Mouse (Mus musculus) layer of hippocampus, adult 2 months (tissue): ENCODE measurements around the gene Ninj2. TPM values are rescaled to one million over a fixed set of nuclear protein-coding genes. Genes with fewer than 3 reads are reported as not detected.
"Not testable (repeated sequence)": the region's sequence is repeated elsewhere in the genome, so short reads cannot be mapped to it uniquely, and the experiment has no call there.

Experiments used
- DNase-seq, 2 experiments: peaks; one replicate each; pipeline ENCODE4 v3.0.0; 2022; ENCODE audit warnings: low spot score in 2 of 2
- H3K27ac ChIP-seq: fragments of 200-600 bp; 2 replicates; pipeline ENCODE4 v1.8.1; 2022
- H3K4me3 ChIP-seq: fragments of 200-600 bp; 2 replicates; pipeline ENCODE4 v1.8.1; 2022; ENCODE audit warnings: mild to moderate bottlenecking
- CTCF ChIP-seq: fragments of 200-600 bp; conservative IDR thresholded peaks from 2 replicates; pipeline ENCODE4 v1.8.1; 2022; ENCODE audit warnings: antibody characterized with exemption, mild to moderate bottlenecking, moderate library complexity
- total RNA-seq, 2 experiments: library from RNA; stranded (reverse); gene quantifications; 2 replicates each; pipeline ENCODE4 v1.2.3; 2021

The Ninj2 gene
- total RNA-seq, 2 experiments from 2014 or later: 0.74 to 0.91 TPM

- no peak for DNase-seq
- TF ChIP-seq CTCF: no peak
- Histone ChIP-seq H3K27ac (no peak overlapping the region), H3K4me3 (no peak overlapping the region)
Measured at GRCm38 (mm10) chr6:120082251-120082950, 10.7 kb upstream of the Ninj2 start.

GRCm38 (mm10) chr6:120082951-120083411, 10.2 kb upstream of the Ninj2 start:
- Histone ChIP-seq H3K27ac (no peak overlapping the region), H3K4me3 (no peak overlapping the region)
- no peak for TF ChIP-seq CTCF
- no peak for DNase-seq

DNA sequence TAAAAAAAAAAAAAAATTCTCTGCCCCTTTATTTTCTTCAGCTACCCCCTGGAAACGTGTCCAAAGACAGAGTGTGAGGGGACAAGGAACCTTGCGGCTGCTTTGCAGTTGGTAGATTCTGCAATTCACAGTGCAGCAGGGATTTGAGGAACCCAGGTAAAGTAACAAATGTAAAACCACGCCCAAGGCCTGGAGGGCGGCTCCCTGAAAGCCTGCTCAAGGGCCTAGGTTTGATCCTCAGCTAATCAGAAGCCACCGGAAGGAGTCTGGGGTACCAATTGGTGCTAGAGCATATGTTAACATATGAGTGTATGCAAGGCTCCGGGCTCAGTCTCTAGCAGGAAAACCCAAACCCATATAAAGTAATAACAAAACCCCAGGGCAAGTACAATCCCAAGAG, 9.7 kb upstream of the Ninj2 start:
- no peak for TF ChIP-seq CTCF
- DNase-seq: no peak
- H3K4me3 ChIP-seq: no peak overlapping the region
- H3K27ac ChIP-seq: no peak overlapping the region

DNA sequence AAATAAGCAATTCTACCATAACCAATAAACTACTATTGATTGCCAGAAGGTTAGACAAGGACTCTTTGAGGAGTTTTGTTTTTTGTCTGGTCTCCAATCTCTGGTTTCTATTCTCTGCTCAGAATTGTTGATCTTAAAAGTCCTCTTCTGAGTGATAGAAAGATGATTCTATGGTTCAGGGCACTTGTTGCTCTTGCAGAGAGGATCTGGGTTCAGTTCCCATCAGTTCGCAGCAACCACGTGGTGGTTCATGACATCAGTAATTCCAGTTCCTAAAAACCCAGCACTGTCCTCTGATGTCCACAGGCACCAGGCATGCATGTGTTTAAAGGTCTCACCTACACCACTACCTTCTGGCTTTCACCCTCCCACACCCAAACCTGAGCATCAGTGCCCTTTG, 8.2 kb upstream of the Ninj2 start:
- H3K27ac ChIP-seq: no peak overlapping the region
- TF ChIP-seq CTCF: no peak
- no peak overlapping the region for H3K4me3 ChIP-seq
- no peak for DNase-seq

GRCm38 (mm10) chr6:120085832-120086231, 7.3 kb upstream of the Ninj2 start:
- no peak for TF ChIP-seq CTCF
- no peak for DNase-seq
- H3K27ac ChIP-seq: no peak overlapping the region
- H3K4me3 ChIP-seq: no peak overlapping the region

DNA sequence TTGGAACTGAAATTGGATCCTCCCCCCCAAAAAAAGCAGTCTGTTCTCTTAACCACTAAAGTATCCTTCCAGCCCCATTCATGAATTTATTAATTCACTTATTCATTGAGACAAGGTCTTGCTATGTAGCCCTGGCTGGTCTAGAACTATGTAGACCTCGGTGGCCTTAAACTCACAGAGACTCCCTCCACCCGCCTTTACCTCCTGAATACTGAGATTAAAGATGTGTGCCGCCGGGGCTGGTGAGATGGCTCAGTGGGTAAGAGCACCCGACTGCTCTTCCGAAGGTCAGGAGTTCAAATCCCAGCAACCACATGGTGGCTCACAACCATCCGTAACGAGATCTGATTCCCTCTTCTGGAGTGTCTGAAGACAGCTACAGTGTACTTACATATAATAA, 6.1 kb upstream of the Ninj2 start:
- DNase-seq, H3K4me3 ChIP-seq, H3K27ac ChIP-seq: not testable (repeated sequence)

DNA sequence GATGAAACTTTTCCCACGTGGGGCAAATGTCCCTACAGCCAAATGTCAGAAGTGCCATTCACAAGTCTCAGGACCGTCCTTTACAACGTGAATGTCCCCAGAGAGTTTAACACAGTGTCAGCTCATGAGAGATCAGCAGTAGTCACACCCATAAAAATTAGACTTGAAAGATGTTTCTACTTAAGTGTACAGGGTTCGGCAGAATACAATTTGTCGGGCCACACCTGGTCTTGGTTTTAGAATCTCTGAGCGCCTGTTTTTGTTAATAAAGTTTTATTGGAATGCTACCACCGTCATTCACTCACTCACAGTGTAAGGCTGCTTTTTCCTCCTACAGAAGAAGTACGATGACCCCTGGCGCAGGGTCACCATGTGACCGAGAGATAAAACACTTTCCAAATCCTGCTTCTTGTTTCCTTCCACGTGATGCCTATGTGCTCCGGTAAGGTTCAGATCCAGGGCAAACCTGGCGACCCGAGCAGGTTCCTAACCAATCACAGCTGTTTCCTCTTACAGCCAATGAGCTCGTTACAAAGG, 2.4 kb upstream of the Ninj2 start:
- TF ChIP-seq CTCF: no peak
- Histone ChIP-seq H3K4me3 (no peak overlapping the region), H3K27ac (no peak overlapping the region)
- no peak for DNase-seq

DNA sequence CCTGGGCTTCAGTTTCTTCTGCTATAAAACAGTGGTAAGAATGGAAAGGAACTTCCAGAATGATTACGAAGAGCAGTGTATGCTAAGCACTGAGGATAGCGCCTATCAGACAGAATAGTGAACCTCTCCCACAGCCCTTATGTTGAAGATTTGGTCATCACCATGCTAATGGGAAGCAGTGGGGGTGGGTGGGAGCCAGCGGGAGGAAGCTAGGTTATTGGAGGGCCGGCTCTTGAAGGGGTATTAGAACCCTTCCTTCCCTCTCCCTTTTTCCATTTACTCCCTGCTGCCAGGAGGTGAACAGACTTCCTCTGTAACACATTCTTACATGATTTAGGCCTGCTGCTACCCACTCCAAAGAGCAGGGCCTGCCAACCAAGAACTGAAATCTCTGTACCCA, 1.2 kb upstream of the Ninj2 start:
- no peak for TF ChIP-seq CTCF
- no peak overlapping the region for H3K4me3 ChIP-seq
- DNase-seq: no peak
- H3K27ac ChIP-seq: no peak overlapping the region

GRCm38 (mm10) chr6:120094091-120094776, 1.1 kb downstream of the Ninj2 start:
- H3K27ac ChIP-seq: no peak overlapping the region
- no peak for TF ChIP-seq CTCF
- no peak for DNase-seq
- no peak overlapping the region for H3K4me3 ChIP-seq

DNA sequence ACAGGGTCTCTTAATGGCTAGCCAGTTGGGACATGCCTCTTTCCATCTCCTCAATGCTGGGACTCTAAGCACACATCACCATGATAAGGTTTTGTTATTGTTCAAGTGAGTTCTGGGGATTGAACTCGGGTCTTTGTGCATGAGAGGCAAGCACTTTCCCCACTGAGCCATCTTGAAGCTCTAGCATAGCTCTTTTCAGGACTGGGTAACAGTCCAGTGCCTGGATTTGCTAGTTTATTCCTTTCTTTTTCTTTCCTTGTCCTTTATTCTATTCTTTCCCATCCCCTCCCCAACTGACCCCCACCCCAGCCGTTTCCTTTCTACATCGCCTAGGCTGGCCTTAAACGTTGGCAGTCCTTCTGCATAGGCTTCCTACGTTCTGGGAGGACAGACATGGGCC, 1.9 kb downstream of the Ninj2 start:
- H3K4me3 ChIP-seq: no peak overlapping the region
- DNase-seq: no peak
- no peak for TF ChIP-seq CTCF
- H3K27ac ChIP-seq: no peak overlapping the region

DNA sequence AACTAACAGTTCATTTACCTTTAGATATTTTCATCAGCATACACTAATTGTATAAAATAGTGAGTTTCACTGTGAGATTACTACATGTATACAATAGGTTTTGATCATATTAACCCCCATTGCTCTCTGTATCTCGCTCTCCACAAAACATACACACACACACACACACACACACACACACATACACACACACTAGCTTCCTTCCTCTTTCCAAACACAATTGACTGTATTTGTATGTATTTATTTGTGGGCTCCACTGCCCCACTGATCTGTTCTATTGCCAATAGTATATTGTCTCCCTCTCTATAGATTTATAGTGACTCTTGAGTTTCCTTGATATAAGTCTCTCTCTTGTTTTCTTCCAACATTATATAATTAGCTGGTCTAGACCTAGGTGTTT, 2.4 kb downstream of the Ninj2 start:
- TF ChIP-seq CTCF: no peak
- no peak for DNase-seq
- H3K27ac ChIP-seq: no peak overlapping the region
- H3K4me3 ChIP-seq: no peak overlapping the region

DNA sequence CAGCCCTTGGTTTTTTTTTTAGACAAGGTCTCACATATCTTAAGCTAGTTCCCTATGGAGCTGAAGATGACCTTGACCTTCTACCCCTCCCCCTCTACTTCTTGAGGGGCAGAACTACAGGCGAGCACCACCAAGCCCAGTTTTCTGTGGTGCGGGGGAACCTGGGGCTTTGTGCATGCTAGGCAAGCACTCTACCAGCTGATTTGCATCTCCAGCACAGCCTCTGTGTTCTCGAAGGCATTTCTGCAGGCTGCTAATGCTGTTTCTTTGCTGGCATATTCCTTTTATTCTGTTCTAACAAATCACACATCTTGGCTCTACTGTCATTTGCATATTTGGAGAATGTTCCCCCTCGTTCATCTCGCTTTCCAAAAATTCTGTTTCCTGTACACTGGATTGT, 6.2 kb downstream of the Ninj2 start:
- DNase-seq: peak; percentile 15 to 51
- no peak for TF ChIP-seq CTCF
- Histone ChIP-seq H3K27ac (0 out of 2 replicates have a peak overlapping the region, but pooled peaks have one; percentile 18), H3K4me3 (no peak overlapping the region)

DNA sequence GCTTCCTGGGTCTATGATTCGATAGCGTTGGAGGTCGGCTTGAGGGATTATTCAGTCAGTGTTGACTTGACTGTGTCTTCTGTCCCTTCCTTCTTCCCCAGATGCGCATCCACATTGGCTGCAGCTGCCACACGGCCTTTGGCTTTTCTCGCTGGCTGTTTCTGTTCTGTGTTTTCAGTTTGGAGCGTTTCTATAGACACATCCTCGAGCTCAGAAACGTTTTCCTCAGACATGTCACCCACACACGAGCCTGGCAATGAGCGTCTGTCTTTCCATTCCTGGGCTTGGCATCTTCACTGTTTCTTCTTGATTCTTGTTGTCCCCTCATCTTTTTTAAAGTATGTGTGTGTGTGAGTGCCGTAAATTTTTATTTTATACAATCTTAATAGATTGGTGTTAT, 8.1 kb downstream of the Ninj2 start:
- Histone ChIP-seq H3K4me3 (no peak overlapping the region), H3K27ac (peak overlapping the region; percentile 1; the same call in 1 of the 2 replicates)
- no peak for DNase-seq
- TF ChIP-seq CTCF: no peak

GRCm38 (mm10) chr6:120101996-120102395, 8.8 kb downstream of the Ninj2 start:
- no peak for DNase-seq
- TF ChIP-seq CTCF: no peak
- Histone ChIP-seq H3K4me3 (no peak overlapping the region), H3K27ac (no peak overlapping the region)
